Mouse (Mus musculus) thymus, postnatal 14 days (tissue): Measurements from ENCODE around the gene Tyw5.

Source experiments
- DNase-seq: peaks from one replicate; pipeline ENCODE4 v3.0.0; 2021

Tyw5 gene

DNA sequence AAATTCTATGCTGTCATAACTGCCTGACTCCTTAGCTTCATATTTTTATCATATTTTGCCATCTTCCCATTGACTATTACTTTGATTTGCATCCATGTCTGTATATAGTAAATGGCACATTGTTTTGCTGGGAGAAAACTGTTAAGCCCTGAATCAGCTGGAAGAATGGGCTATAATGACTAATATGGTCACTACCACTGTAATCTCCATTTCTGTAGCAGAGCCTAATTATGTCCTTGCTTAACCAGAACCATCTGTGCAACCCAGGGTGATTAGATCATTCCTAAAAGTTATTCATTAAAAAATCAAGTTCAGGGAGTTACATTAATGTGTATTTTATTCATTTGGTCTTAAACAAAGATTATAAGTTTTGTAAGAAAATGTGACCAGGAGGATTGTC is 20.4 kb downstream of the Tyw5 start:
- no peak for DNase-seq

DNA sequence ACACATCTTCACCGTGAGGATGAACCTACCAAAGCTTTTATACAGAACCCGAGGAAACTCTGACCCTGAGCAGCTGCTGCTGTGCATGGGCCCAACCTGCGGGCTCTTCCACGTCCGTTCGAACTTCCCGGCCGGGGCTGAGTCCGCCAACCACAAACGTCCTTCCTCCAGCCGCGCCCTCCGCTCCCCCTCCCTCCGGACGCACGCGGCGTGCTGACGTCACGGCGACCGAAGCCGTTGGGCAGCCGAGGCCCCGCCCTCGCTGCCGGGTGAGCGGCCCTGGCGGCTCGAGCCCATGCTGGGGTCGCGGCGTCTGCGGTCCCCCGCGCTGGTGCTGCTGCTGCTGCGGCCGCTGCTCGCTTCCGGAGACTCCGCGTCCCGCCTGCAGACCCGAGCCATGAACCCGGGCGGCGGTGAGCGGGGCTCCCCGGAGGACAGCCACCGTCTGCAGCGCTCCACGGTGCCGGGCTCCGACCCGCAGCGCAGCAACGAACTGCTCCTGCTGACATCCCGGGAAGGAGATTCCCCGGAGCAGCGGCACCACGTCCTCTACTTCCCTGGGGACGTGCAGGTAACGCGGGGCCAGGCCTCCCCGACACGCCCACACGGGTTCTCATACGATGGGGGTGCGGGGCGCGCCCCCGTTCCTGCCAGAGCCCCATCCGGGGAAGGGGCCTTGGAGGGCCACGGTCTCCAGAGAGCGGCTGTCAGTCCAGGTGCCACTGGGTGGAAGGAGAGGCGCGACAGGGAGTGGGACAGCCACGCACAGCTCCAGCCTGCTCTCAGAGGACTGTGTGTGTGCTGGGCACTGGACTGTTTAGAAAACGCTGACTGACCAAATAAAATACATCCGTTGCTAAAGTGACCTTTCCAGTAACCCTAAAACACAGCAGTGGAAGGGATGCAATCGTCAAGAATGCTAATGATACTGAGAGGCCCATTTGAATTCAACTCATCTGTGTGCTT is 29.2 kb downstream of the Tyw5 start, which contains the start of gene 1700066M21Rik:
Gene 1700066M21Rik, plus strand, starts transcription at position 245 of the 966 bp plus-strand sequence.
- DNase-seq = peak; percentile 91

DNA sequence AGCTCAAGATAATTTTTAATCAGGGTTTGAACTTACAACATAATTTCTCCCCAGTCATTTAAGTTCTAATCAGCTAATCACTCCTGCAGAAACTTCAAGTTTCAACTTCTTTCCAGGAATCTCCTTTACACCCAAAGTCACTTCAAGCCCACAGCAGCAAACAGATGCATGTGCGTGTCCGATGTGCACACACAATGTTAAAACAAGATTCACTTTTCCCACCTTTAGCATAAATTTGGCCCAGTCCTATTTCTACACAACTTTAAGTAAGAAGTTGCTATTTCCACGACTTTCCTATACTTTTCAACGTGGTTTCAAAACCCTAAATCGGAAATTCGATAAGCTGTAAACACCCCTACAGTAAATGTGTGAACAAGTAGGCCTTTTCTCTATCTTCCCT is 30.1 kb downstream of the Tyw5 start:
- DNase-seq = no peak

DNA sequence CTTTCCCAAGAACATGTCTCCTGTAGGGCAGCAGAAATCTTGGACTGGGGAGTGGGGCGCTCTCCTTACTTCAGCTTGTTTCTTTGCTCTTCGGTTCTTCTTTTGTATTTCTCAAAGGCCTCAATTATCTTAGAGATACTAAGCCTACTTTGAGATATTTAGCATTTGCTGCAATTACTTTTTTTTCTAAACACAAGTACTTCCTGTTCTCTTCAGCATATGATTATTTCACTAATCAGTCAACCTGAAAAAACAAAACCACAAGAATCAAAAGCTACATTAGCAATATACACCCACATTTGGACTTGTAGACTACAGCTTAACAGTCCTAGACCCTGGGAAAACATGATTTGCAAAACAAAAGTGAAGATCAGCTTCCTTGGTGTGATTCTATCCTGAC is 31.6 kb downstream of the Tyw5 start:
- no peak for DNase-seq

DNA sequence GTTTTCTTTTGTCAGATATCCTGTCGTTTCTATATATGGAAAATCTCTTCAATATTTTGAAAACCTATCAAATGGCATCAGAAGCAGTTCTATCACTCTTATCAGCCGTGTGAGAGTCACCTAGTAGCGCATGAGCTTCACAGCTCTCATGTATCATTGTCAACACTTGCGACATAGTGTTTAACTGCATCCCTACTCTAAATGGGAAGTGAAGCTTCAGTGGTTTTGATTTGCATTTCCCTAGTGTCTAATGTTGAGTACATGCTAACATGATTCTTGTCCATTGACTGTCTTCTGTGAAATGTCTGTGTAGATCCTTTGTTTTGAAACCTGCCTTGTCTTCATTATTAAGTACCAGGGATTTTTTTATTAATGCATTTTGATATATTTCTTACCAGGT is 36.5 kb downstream of the Tyw5 start:
- no peak for DNase-seq

DNA sequence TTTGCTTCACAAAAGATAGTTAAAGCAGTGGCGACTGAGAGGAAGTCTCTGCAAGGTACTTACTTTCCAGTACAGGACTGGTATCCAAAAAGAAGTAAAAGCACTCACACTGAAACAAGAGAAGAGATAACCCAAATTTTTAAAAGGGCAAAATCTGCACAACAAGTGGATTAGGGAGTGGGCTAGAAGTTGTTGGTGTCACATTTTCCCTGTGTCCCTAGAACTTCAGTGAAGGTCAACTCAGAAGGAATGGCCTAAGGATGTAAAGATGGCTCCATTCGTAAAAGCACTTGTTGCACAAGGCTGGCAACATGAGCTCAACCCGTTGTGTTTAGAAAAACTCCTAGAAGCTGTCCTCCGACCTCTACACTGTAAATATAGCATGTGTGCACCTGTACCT is 37.8 kb downstream of the Tyw5 start:
- DNase-seq = no peak

DNA sequence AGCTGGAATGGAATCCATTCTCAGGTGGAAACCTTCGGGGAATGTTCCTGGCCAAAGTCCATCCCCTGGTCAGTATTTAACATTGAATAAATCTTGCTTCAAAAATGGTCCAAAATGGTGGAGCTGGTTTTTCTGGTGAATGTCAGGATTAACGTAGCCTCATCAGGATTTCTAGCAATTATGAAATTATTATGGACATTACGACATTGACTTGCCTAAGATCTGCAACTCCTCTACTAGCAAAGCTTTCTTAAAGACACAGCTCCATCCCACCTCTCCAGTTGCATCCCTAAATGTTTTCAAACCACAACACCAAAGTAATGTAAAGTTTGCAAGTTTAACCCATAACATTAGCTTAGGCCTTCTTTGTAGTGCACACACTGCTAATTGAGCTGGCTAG is 39.5 kb downstream of the Tyw5 start:
- no peak for DNase-seq

DNA sequence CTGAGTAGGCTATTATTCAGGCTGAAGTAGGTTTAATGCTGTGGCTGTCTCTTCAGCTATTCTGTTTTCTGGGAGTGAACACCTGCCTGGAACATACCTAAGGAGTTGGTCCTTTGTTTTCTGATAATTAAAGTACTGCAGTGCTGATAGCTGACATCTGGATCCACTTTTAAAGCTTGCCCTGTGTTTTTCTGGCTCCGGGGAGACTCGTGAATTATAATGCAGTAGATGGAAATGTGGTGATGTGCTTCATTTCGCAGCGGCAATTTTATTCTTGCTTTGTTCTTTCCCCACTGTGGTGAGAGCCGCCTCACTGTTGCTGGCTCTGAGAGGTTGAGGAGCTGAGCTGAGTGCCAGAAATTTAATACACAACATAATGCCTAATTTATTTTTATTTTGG is 48.4 kb downstream of the Tyw5 start:
- no peak for DNase-seq

DNA sequence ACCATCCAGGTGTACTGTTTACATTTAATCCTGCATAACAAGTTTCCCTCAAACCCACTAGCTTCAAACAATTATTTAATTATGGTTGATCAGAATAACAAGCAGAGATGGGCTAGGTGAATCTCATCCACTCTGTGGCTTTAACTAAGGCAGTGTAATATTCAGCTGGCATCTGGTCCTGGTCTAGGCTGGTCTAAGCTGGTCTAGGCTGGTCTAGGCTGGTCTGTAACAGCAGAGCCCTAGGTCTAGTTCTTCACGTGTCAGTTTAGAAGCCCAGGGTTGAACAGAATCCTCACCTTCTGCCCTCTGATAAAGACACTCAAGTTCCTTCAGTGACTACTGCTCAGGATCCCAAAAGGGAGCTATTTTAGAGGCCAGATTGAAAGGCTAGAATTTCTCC is 55.0 kb downstream of the Tyw5 start:
- no peak for DNase-seq

DNA sequence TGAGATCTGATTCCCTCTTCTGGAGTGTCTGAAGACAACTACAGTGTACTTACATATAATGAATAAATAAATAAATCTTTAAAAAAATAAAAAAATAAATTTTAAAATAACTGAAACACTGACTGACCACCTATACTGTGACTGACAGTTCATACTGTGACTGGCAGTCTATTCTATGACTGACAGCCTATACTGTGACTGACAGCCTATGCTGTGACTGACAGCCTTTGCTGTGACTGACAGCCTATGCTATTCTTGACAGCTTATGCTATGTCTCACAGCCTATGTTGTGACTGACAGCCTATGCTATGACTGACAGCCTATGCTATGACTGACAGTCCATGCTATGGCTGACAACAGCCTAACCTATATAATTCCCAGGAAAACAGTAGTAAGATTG is 59.4 kb downstream of the Tyw5 start:
- no peak for DNase-seq

DNA sequence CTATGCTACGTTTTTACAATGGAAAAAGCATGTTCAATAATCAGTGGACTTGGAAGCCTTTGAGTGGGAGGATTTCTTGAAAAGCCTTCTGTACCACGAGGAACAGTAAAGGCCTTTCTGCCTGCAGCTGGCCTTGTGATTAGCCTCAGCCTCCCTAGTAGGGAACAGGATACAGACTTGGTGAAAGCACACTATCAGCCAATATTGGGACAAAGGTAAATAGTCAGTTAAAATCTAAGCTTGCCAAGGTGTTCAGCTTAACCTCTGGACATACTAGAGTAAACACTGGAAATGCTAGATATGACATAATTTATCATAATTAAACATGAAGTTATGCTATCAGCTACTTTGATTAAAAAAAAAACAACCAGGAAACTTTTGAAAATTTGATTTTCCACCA is 65.7 kb downstream of the Tyw5 start:
- no peak for DNase-seq

DNA sequence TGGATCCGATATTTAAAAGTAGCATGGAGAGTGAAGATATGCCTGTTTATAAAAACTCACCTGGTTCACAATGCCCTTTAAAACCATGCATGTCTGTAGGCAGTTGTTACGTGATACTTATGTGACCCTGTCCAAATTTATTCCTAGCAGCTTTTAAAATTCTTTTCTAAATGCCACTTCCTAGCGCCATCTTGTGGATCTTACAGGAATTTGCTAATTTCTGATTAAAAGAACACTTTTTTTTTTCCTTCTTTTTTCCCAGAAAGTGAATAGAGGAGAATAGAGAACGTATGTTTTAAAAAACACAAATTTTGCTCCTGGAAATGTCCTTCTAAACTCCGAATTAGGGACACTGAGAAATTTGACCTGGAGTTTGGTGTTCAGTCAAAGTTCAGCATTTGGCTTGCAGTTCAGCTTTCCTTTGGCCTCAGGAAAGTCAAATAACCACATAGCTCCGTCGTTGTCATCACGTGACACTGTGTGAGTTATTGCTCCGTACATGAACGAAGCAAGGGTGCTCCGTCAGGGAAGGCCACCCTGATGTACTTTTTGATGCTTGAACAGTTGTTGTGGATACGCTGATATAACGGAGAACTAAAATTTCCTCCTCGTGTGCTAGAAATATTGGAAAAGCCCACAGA is 67.6 kb downstream of the Tyw5 start:
- DNase-seq = no peak
